Mouse (Mus musculus) right cerebral cortex, postnatal 36 days (tissue): ENCODE measurements around the gene Tle1.

Experiments
- DNase-seq, 2 experiments: peaks; one replicate each; pipeline ENCODE4 v3.0.0; 2022; ENCODE audit warnings: low spot score in 2 of 2, mixed read lengths in 1 of 2

The Tle1 gene

GRCm38 (mm10) chr4:72165765-72166164, 35.0 kb downstream of the Tle1 start:
- DNase-seq, result no peak

GRCm38 (mm10) chr4:72162445-72163218, 38.1 kb downstream of the Tle1 start:
- DNase-seq, result no peak

GRCm38 (mm10) chr4:72160102-72160511, 40.6 kb downstream of the Tle1 start:
- DNase-seq, result no peak

DNA sequence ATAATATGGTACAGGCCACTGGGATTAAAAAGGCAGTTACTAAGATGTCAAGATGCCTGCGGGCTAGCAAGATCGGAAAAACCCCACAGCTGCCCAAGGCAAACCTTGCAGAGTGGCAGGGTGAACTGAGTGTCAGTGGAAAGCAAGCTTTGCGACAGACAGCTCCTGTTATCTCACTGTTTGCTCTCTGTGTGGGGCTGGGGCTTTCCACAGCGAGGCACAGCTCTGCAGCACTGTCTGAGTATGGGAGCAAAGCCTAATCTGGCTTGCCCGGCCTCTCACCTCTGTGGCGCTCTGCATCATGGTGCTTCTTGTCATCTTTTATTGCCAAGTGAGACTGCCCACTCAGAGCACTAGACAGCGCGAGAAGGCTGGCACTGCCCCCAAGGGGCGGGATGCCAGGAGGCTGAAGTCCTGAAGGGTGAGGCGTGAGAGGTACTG, 42.8 kb downstream of the Tle1 start:
- DNase-seq, result no peak

- DNase-seq, result no peak
Observed at GRCm38 (mm10) chr4:72150460-72151131, 50.1 kb downstream of the Tle1 start.

GRCm38 (mm10) chr4:72146003-72146402, 54.7 kb downstream of the Tle1 start:
- DNase-seq, result no peak

- DNase-seq, result peak in 1 of 2 experiments; percentile 26
Observed at GRCm38 (mm10) chr4:72144541-72144940, 56.2 kb downstream of the Tle1 start.

DNA sequence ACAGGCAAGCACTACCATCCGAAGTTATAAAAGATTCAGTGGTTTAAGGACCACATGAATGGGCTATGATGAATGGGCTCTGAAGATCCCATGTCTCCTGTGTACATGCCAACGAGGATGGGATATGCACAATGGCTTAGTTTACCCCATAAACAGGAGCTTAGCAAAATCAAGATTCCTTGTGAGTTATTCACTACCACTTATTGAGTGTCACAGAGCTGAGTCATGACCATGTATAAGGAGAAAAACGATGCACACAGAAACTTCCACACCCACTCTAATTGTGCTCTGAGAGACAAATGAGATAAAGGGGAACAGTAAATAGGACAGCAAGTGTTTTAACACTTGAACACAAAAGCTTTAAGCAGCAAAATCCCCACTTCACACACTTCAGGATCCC, 60.0 kb downstream of the Tle1 start:
- DNase-seq, result no peak

- no peak for DNase-seq
Observed at GRCm38 (mm10) chr4:72139475-72140120, 61.1 kb downstream of the Tle1 start.

DNA sequence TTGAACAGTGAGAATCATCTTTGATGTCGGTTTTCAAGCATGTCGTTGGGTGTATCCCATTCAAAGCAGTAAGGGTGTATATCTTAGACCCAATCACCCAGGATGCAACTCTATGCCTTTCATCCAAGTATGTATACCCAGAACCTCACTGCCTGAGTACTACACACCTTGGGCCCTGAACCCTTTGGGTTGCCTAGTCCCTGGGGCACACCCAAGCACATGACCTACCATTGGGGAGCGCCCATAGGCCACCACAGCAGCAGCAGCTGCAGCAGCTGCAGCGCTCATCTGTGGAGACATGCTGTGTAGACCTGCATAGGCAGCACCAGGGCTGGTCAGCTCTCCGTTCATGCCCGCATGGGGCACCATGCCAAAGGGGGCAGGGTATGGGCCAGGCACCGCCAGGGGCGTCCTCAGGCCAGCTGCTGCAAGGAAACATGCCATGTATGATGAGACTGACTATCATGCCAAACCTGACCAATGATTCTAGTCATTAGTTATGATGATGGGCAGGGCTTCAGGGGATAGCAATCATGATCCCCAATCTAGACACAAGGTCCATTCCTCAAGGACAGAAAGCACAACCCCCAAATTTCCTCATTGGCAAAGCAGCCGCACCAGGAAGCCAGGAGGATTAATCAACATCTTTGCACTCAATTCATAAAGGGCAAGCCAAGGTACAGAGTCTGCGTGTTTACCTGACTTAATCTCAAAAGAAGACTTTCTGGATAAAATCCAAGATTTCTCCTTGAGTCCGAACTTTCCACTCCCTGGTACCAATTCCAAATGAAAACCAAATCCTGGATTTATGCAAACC, 62.2 kb downstream of the Tle1 start:
- no peak for DNase-seq

DNA sequence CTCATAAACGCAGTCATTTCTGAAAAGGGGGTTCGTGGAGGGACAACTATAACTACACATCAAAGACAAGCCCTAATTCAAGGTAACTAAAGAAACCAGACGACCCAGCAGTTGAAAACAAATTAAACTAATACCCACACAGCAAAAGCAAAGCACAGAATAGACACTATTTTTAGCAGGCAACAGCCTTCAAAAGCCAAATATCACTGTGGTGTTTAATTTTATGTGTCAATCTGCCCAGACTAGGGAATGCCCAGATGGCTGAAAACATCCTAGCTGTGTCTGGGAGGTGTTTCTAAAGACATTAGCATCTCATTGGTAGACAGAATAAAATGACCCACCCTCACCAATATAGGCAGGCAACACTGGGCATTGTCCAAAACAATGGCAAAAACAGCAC, 68.1 kb downstream of the Tle1 start:
- DNase-seq, result no peak

- DNase-seq, result no peak
Observed at GRCm38 (mm10) chr4:72127596-72127995, 73.1 kb downstream of the Tle1 start.

- no peak for DNase-seq
Observed at GRCm38 (mm10) chr4:72124790-72125189, 75.9 kb downstream of the Tle1 start.

GRCm38 (mm10) chr4:72122837-72123236, 77.9 kb downstream of the Tle1 start:
- DNase-seq, result no peak

DNA sequence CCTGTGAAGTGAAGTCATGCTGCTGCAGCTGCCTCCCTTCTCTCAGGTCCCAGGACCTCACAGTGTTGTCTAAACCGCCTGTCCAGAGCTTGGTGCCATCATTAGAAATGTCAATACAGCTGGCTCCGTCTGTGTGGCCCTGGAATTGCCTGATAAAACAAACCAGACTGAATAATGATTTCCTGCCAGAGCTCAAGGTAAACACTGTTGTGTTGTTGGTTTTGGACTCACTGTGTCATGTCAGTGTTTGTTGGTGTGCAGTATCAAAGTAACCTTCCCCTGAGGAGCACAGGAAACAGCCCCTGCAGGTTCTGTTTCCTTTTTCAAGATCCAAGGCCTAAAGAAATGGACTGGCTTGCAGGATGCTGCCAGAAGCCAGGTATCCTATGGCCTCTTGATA, 78.4 kb downstream of the Tle1 start:
- DNase-seq, result no peak

- DNase-seq, result no peak
Observed at GRCm38 (mm10) chr4:72120050-72120449, 80.7 kb downstream of the Tle1 start.

DNA sequence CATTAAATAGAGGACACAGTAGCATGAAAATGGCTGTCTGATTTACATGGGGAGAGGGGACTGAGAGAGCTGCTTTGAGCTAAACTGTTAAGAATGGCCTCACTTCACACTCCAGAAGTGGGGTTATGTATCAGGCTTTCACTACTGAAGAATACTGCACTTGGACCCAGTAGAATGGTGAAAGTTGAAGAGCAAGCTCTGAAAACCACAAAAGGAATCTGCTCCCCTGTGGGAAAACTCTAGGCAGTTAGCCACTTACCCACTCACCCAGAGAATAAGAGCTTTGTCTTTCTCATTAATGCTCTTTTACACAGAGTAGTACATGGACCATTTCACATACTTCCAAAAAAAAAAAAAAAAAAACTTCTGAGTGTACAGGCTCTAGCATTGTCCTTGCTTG, 95.0 kb downstream of the Tle1 start:
- DNase-seq, result no peak

- DNase-seq, result no peak
Observed at GRCm38 (mm10) chr4:72104186-72104585, 96.5 kb downstream of the Tle1 start.

GRCm38 (mm10) chr4:72087811-72088210, 112.9 kb downstream of the Tle1 start:
- DNase-seq, result no peak

GRCm38 (mm10) chr4:72069111-72069534, 131.6 kb downstream of the Tle1 start:
- DNase-seq, result no peak

- DNase-seq, result no peak
Observed at GRCm38 (mm10) chr4:72067937-72068336, 132.8 kb downstream of the Tle1 start.
